Mouse (Mus musculus) liver, embryonic 14.5 days (tissue): ENCODE data around the gene Acer2. TPM values are rescaled to one million over a fixed set of nuclear protein-coding genes. Genes with fewer than 3 reads are reported as not detected.

Experiments
- ATAC-seq: fragments of 200-750 bp; cut with Nextera tagmentation; 2 replicates; pipeline ENCODE4 v1.8.0; 2017; ENCODE audit warnings: moderate number of reproducible peaks, mild to moderate bottlenecking, moderate library complexity; ENCODE audit not compliant: insufficient read depth
- DNase-seq, 3 experiments: peaks; one replicate each; pipeline ENCODE4 v3.0.0-alpha.2; 2012 to 2013; ENCODE audit warnings: low read depth in 3 of 3, low spot score in 3 of 3
- H3K27ac ChIP-seq: fragments of 300-500 bp; sonication (generic); 2 replicates; pipeline ENCODE4 v1.5.1; 2014; ENCODE audit warnings: moderate library complexity, mild to moderate bottlenecking, control low read depth, inconsistent platforms
- H3K27me3 ChIP-seq: fragments of 300-500 bp; sonication (generic); 2 replicates; pipeline ENCODE4 v1.6.1; 2014; ENCODE audit warnings: mild to moderate bottlenecking, low read length, moderate library complexity; ENCODE audit not compliant: control insufficient read depth, insufficient read depth
- H3K36me3 ChIP-seq: fragments of 300-500 bp; sonication (generic); replicated peaks from 2 replicates; pipeline ENCODE4 v1.6.1; 2014; ENCODE audit warnings: low read depth; ENCODE audit not compliant: control insufficient read depth, insufficient read depth
- H3K4me1 ChIP-seq, 2 experiments: fragments of 200-500 bp in 1 of 2; fragments of 300-500 bp in 1 of 2; sonication (generic) in 1 of 2; replicated peaks; 2 replicates each; pipeline ENCODE4 v1.6.1; 2012 to 2014; ENCODE audit warnings: antibody characterized with exemption in 1 of 2, inconsistent platforms in 1 of 2, low read length in 1 of 2; ENCODE audit not compliant: control insufficient read depth in 2 of 2, insufficient read depth in 2 of 2
- H3K4me2 ChIP-seq: fragments of 300-500 bp; sonication (generic); 2 replicates; pipeline ENCODE4 v1.6.1; 2014; ENCODE audit warnings: low read depth, mild to moderate bottlenecking, control low read depth, moderate library complexity
- H3K4me3 ChIP-seq, 2 experiments: fragments of 200-500 bp in 1 of 2; fragments of 300-500 bp in 1 of 2; sonication (generic) in 1 of 2; 2 replicates each; pipeline ENCODE4 v1.5.1; 2012 to 2014; ENCODE audit warnings: low read depth in 2 of 2, low read length in 2 of 2, mild to moderate bottlenecking in 2 of 2, control low read depth in 1 of 2, inconsistent platforms in 1 of 2, moderate library complexity in 1 of 2; ENCODE audit not compliant: insufficient read depth in 1 of 2
- H3K9ac ChIP-seq: fragments of 300-500 bp; sonication (generic); replicated peaks from 2 replicates; pipeline ENCODE4 v1.6.1; 2014; ENCODE audit warnings: mild to moderate bottlenecking, control low read depth, moderate library complexity
- H3K9me3 ChIP-seq: fragments of 300-500 bp; sonication (generic); 2 replicates; pipeline ENCODE4 v1.6.1; 2016; ENCODE audit warnings: low read length, mixed read lengths; ENCODE audit not compliant: control insufficient read depth
- CTCF ChIP-seq: IDR thresholded peaks from 2 replicates; pipeline ENCODE4 v1.5.1; 2016; ENCODE audit warnings: antibody characterized with exemption, low read depth, control low read depth
- EP300 ChIP-seq: IDR thresholded peaks from 2 replicates; pipeline ENCODE4 v1.6.1; 2016; ENCODE audit warnings: antibody characterized with exemption, low read depth
- WGBS: fragments of 180-500 bp; shearing (Covaris S2); extraction: QIAGEN DNeasy Blood & Tissue Kit; methylation state at CpG from one replicate; pipeline ENCODE4 v1.1.7; 2014; ENCODE audit not compliant: insufficient replicate concordance; 5-methylcytosine and 5-hydroxymethylcytosine counted together
- polyA plus RNA-seq, 2 experiments: library from polyadenylated mRNA; depleted of rRNA in 1 of 2; stranded (reverse) in 1 of 2; unstranded in 1 of 2; fragments of >200 nt; fragmentation: Nextera tagmentation in 1 of 2; extraction: Ambion mirVana in 1 of 2; gene quantifications; 2 replicates each; pipeline versions ENCODE4 v1.2.1 to v1.2.3; 2012 to 2014

The Acer2 gene
- polyA plus RNA-seq, 2 experiments = 2.6 to 4.5 TPM

DNA sequence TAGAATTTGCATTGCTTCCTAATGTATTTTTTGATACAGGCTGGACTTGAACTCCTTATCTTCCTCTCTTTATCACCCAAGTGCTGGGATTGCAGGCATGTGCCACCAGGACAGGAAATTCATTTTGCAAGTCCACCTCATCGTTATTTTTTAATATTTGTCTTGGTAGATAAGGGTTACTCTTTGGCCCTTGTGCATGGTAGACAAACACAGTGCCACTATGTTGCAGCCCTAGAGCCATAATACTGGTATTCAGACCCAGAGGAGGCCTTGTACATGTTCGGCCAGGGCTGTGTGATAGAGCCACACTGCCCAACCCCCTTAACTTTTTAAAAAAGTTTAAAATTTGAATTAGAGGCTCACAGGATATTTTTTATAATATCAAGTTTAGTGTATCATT lies 26.9 kb upstream of the Acer2 start:
- H3K27ac ChIP-seq = no peak overlapping the region
- H3K9me3 ChIP-seq = no peaks in the 10 kb centered on the region
- ATAC-seq (no peak), DNase-seq (no peak)
- peaks cover 3% of the 10 kb centered on the region for H3K36me3 ChIP-seq
- TF ChIP-seq EP300 (no peak), CTCF (no peak)
- no peaks in the 10 kb centered on the region for H3K27me3 ChIP-seq
- H3K4me1 ChIP-seq = no peaks in the 10 kb centered on the region
- H3K4me2 ChIP-seq = no peak overlapping the region
- no peak overlapping the region for H3K4me3 ChIP-seq
- H3K9ac ChIP-seq = no peak overlapping the region
- WGBS = 69% methylated on average over 2 of the region's 2 CpGs

DNA sequence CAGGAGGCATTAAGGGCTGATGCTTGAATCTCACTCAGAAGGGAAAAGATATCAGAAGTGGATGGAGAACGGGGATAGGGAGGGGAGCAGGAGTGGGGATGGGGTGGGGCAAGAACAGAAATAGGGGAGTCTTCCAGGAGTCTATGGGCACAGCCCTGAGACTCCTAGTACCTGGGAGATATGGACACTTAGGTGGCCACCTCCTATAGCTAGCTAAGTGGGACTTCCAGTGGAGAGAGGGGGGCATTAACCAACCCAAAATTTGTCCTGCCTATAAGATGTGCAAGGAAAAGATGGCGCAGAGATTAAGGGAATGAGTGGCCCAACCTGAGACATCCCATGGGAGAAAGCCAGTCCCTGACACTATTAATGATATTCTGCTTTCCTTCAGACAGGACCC lies 22.9 kb upstream of the Acer2 start:
- no peak for TF ChIP-seq EP300
- Histone ChIP-seq H3K36me3 (peaks cover 30% of the 10 kb centered on the region), H3K9ac (no peak overlapping the region), H3K27me3 (no peaks in the 10 kb centered on the region), H3K9me3 (no peaks in the 10 kb centered on the region), H3K27ac (no peak overlapping the region), H3K4me2 (no peak overlapping the region), H3K4me3 (no peak overlapping the region), H3K4me1 (peaks cover 0 to 5% of the 10 kb centered on the region in 2 experiments; a peak in 2 of 4 replicates)
- DNase-seq (no peak), ATAC-seq (no peak)
- WGBS = 50% methylated on average over 2 of the region's 2 CpGs

DNA sequence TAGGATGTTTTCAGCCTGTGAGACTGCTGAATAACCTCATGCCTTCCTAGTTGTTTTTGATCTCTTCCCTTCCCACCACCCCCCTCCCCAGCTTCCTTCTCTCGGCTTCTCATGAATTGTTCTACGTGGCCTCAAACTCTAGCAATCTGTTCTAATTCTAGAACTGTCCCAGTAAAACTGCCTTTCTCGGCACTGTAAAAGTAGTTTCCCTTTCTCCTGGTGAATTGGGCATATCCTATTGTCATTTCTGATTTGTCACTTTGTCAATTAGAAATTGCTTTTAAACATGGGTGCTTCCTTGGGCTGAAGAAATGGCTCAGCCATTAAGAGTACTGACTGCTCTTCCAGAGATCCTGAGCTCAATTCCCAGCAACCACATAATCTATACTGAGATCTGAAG lies 22.2 kb upstream of the Acer2 start:
- TF ChIP-seq EP300 = no peak
- TF ChIP-seq CTCF = no peak
- Histone ChIP-seq H3K9me3 (no peaks in the 10 kb centered on the region), H3K4me3 (no peak overlapping the region), H3K27ac (no peak overlapping the region), H3K27me3 (no peaks in the 10 kb centered on the region), H3K4me2 (no peak overlapping the region), H3K4me1 (peaks cover 0 to 5% of the 10 kb centered on the region in 2 experiments; a peak in 2 of 4 replicates), H3K9ac (no peak overlapping the region), H3K36me3 (peaks cover 30% of the 10 kb centered on the region)
- WGBS = 38% methylated on average over 3 of the region's 3 CpGs
- DNase-seq (no peak), ATAC-seq (no peak)

DNA sequence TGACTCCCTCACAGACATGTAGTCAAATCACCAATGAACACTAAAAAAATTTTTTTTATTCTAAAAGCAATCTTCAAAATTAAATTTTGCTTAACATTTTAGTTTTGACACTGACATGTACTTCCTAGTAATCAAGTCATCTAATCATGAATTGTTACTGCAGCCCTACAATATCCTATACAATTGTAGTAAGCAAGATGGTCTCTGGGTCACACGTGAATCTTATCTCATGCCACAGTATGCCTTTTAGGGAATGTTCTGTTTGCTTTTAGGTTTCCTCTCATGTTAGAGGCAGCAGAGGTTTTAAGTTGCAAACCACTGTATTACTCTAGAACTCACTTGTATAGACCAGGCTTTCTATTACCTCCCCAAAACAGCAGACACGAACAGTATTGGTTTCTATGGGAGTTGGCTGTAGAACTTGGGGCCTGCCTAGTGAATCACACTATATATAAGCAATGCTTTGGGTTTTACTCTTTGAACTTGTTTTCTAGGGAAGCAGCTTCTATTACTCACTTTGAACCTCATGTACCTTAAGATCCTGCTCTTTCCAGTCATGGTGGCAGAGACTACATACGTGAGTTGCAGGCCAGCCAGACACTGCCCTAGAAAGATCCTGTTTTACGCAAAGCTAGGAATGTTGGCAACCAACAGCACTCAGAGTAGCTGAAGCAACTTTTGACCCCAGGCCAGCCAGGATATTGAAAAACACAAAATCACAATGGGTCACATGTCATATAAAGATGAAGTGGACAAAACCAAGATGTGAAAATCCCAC lies 21.2 kb upstream of the Acer2 start:
- TF ChIP-seq EP300 = no peak
- TF ChIP-seq CTCF = no peak
- Histone ChIP-seq H3K27me3 (no peaks in the 10 kb centered on the region), H3K9ac (no peak overlapping the region), H3K4me2 (no peak overlapping the region), H3K4me1 (peaks cover under 1 to 5% of the 10 kb centered on the region in 2 experiments; a peak in 3 of 4 replicates), H3K4me3 (no peak overlapping the region), H3K27ac (no peak overlapping the region), H3K36me3 (peaks cover 30% of the 10 kb centered on the region), H3K9me3 (no peaks in the 10 kb centered on the region)
- no peak for ATAC-seq
- no peak for DNase-seq
- WGBS = 58% methylated on average over 4 of the region's 4 CpGs

DNA sequence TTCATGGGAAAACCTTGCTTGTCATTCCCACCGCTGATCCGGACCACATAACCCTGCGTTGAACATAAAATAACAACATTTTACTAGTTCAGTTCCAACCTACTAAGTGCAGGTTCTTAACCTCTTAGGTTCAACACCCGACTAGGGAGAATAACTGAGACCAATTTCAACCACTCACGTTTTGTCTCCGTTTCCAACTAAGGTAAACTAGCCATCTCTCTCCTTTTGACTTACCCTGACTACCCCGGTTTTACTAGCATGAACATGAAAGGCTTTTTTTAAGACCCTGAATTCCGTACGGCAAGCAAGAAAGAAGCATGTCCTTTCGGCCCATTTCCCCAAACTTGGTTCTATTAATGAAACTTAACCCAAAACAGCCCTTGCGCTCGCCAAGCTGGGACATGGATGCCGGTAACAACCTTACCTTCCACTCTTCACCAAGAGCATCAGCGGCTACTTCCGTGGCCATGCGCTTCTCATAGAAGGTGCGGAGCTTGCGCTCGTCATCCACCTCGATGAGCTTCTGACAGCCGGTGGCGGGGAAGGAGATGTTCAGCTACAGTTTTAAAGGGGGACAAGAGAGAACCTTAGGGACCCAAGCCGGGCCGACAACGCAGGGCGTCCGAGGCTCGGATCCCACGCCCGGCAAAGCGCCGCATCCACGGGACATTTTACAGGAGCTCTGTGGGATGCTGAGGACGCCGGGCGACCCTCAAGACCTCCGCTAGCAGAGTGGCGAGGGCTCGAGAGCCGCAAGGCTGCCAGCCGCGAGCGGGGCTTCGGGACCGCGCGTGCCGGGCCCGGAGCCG lies 17.7 kb upstream of the Acer2 start:
- H3K4me2 ChIP-seq = peak overlapping the region; percentile 91
- DNase-seq = no peak

More for the DNA sequence above, 17.7 kb upstream of the Acer2 start:
- no peaks in the 10 kb centered on the region for H3K9me3 ChIP-seq
- TF ChIP-seq EP300 (no peak), CTCF (no peak)
- H3K4me1 ChIP-seq = peaks cover 5 to 9% of the 10 kb centered on the region in 2 experiments
- ATAC-seq = peak; percentile 4; the same call in 1 of the 2 replicates
- peak overlapping the region; percentile 99 for H3K9ac ChIP-seq
- WGBS = under 1% methylated on average over 49 of the region's 50 CpGs
- H3K27ac ChIP-seq = peak overlapping the region; percentile 79
- H3K4me3 ChIP-seq = peak overlapping the region; percentile 98 to 99
- H3K36me3 ChIP-seq = peaks cover 30% of the 10 kb centered on the region
- no peaks in the 10 kb centered on the region for H3K27me3 ChIP-seq
